Mouse (Mus musculus) bone marrow, adult 2 months (tissue): ENCODE results near the gene Kcne1.

Experiments
- CTCF ChIP-seq: fragments of 200-500 bp; IDR thresholded peaks from 2 replicates; pipeline ENCODE4 v1.5.1; 2011; ENCODE audit warnings: low read length, control low read depth; ENCODE audit not compliant: control insufficient read depth, insufficient read depth
- POLR2A ChIP-seq: fragments of 200-500 bp; IDR thresholded peaks from 2 replicates; pipeline ENCODE4 v1.6.1; 2011; ENCODE audit warnings: low read depth, mild to moderate bottlenecking, control low read depth, low read length, borderline replicate concordance; ENCODE audit not compliant: control insufficient read depth

DNA sequence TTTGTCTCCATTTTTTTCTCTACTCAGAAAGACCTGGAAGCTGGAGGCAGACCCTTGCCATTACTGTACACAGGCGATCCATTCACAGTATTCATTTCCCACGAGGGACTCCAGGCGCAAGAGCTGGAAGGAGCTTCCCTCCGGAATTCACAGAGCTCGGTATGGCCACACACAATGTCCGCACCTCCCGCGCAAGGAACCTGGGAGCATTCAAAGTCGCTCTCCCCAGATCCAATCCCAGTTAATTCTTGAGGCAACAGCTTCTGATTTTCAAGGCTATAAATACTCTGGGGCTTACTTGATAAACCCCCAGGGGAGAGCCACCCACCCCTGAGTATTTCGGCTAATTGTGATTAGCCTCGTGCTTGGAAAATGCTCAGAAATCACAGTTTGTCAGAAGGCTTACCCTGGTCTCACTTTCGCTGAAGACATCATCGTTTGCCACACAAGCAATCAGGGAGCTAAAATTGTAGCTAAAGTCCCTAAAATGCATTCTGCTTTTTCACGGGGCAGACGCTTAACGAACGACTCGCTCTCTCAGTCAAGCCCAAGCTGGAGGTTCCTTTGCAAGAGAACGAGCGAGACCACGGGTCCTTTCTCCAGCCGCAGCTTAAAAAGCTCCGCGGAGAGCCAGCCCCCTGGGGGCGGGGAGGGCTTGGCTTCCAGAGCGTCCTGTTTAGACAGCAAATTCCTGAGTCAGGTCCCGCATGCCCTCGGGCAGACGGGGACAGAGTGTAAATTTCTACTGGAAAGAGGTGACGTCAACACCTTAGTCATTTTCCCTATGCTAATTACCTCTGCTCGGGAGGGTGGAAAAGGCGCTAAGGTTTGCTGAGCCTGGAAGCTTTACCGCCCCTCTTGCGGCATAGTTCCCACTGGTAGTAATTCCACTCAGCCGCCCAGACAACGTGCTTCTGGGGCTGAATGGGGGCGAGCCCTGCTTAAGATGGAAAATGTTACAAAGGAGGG is 40.5 kb upstream of the Kcne1 start:
- no peak for TF ChIP-seq CTCF
- TF ChIP-seq POLR2A, result no peak
